Mouse (Mus musculus) kidney, postnatal 0 days (tissue): Measurements from ENCODE around the gene Nkx3-2. TPM values are rescaled to one million over a fixed set of nuclear protein-coding genes. Genes with fewer than 3 reads are reported as not detected.

Source experiments
- ATAC-seq: fragments of 200-750 bp; cut with Nextera tagmentation; replicated peaks from 2 replicates; pipeline ENCODE4 v1.8.0; 2017; ENCODE audit warnings: low read depth, moderate number of reproducible peaks, moderate TSS enrichment, moderate library complexity; ENCODE audit not compliant: low FRiP score
- DNase-seq: peaks from one replicate; pipeline ENCODE4 v3.0.0-alpha.2; 2016; ENCODE audit warnings: low spot score
- H3K27ac ChIP-seq: fragments of 300-500 bp; sonication (generic); 2 replicates; pipeline ENCODE4 v1.5.1; 2014; ENCODE audit warnings: mild to moderate bottlenecking
- H3K27me3 ChIP-seq: fragments of 300-500 bp; sonication (generic); 2 replicates; pipeline ENCODE4 v1.6.1; 2014; ENCODE audit warnings: low read length, mixed read lengths; ENCODE audit not compliant: insufficient read depth
- H3K36me3 ChIP-seq: fragments of 300-500 bp; sonication (generic); 2 replicates; pipeline ENCODE4 v1.6.1; 2014; ENCODE audit warnings: low read length, mixed read lengths; ENCODE audit not compliant: insufficient read depth
- H3K4me1 ChIP-seq: fragments of 300-500 bp; sonication (generic); replicated peaks from 2 replicates; pipeline ENCODE4 v1.6.1; 2014; ENCODE audit warnings: antibody characterized with exemption, low read length, mixed read lengths; ENCODE audit not compliant: insufficient read depth
- H3K4me2 ChIP-seq: fragments of 300-500 bp; sonication (generic); 2 replicates; pipeline ENCODE4 v1.6.1; 2014; ENCODE audit warnings: mild to moderate bottlenecking, low read length, moderate library complexity, mixed read lengths
- H3K4me3 ChIP-seq: fragments of 300-500 bp; sonication (generic); replicated peaks from 2 replicates; pipeline ENCODE4 v1.5.1; 2014; ENCODE audit warnings: low read depth, low read length
- H3K9ac ChIP-seq: fragments of 300-500 bp; sonication (generic); 2 replicates; pipeline ENCODE4 v1.6.1; 2014; ENCODE audit warnings: low read depth, low read length
- H3K9me3 ChIP-seq: fragments of 300-500 bp; sonication (generic); replicated peaks from 2 replicates; pipeline ENCODE4 v1.6.1; 2016; ENCODE audit warnings: low read length, inconsistent platforms, mixed read lengths
- CTCF ChIP-seq: IDR thresholded peaks from 2 replicates; pipeline ENCODE4 v1.5.1; 2016; ENCODE audit warnings: antibody characterized with exemption, low read depth, mild to moderate bottlenecking, moderate library complexity
- WGBS: fragments of 180-500 bp; shearing (Covaris S2); extraction: QIAGEN DNeasy Blood & Tissue Kit; methylation state at CpG from one replicate; pipeline ENCODE4 v1.1.7; 2014; 5-methylcytosine and 5-hydroxymethylcytosine counted together
- polyA plus RNA-seq: library from polyadenylated mRNA; unstranded; fragments of >200 nt; fragmentation: Nextera tagmentation; extraction: Ambion mirVana; gene quantifications from 2 replicates; pipeline ENCODE4 v1.2.1, GENCODE M21; 2015

Nkx3-2 gene
- polyA plus RNA-seq, 1 experiment from 2014 or later = not detected

GRCm38 (mm10) chr5:41760071-41760470 is 4.2 kb downstream of the Nkx3-2 start:
- DNase-seq = no peak
- peaks cover 89% of the 10 kb centered on the region for H3K27me3 ChIP-seq
- no peaks in the 10 kb centered on the region for H3K36me3 ChIP-seq
- no peak for ATAC-seq
- H3K4me1 ChIP-seq = peaks cover 9% of the 10 kb centered on the region; the same call in 1 of the 2 replicates
- TF ChIP-seq CTCF = no peak
- no peak overlapping the region for H3K9ac ChIP-seq
- no peak overlapping the region for H3K4me3 ChIP-seq
- H3K9me3 ChIP-seq = no peaks in the 10 kb centered on the region; the same call in 1 of the 2 replicates
- WGBS = 4% methylated on average over 8 of the region's 8 CpGs
- no peak overlapping the region for H3K4me2 ChIP-seq
- no peak overlapping the region for H3K27ac ChIP-seq

GRCm38 (mm10) chr5:41758671-41759639 is 5.3 kb downstream of the Nkx3-2 start:
- Histone ChIP-seq H3K4me2 (no peak overlapping the region), H3K36me3 (no peaks in the 10 kb centered on the region), H3K4me1 (peaks cover 10% of the 10 kb centered on the region; the same call in 1 of the 2 replicates), H3K27me3 (peaks cover 95% of the 10 kb centered on the region), H3K9me3 (no peaks in the 10 kb centered on the region; the same call in 1 of the 2 replicates), H3K27ac (no peak overlapping the region), H3K9ac (no peak overlapping the region), H3K4me3 (no peak overlapping the region)
- ATAC-seq (no peak), DNase-seq (no peak)
- no peak for TF ChIP-seq CTCF
- 7% methylated on average over 19 of the region's 19 CpGs for WGBS

GRCm38 (mm10) chr5:41757338-41757737 is 7.0 kb downstream of the Nkx3-2 start:
- WGBS = 3% methylated on average over 5 of the region's 5 CpGs

GRCm38 (mm10) chr5:41756396-41756795 is 7.9 kb downstream of the Nkx3-2 start:
- no peaks in the 10 kb centered on the region; the same call in 1 of the 2 replicates for H3K9me3 ChIP-seq
- WGBS = 6% methylated on average over 4 of the region's 4 CpGs
- peaks cover 2% of the 10 kb centered on the region; the same call in 1 of the 2 replicates for H3K4me1 ChIP-seq
- H3K4me3 ChIP-seq = no peak overlapping the region
- no peak overlapping the region for H3K27ac ChIP-seq
- H3K36me3 ChIP-seq = no peaks in the 10 kb centered on the region
- ATAC-seq (no peak), DNase-seq (no peak)
- no peak for TF ChIP-seq CTCF
- peaks cover 93% of the 10 kb centered on the region for H3K27me3 ChIP-seq
- H3K4me2 ChIP-seq = no peak overlapping the region
- no peak overlapping the region for H3K9ac ChIP-seq

More at GRCm38 (mm10) chr5:41757338-41757737, 7.0 kb downstream of the Nkx3-2 start:
- H3K9ac ChIP-seq = no peak overlapping the region
- DNase-seq (no peak), ATAC-seq (no peak)
- no peak overlapping the region for H3K4me3 ChIP-seq
- H3K9me3 ChIP-seq = no peaks in the 10 kb centered on the region; the same call in 1 of the 2 replicates
- no peaks in the 10 kb centered on the region for H3K36me3 ChIP-seq
- peaks cover 2% of the 10 kb centered on the region; the same call in 1 of the 2 replicates for H3K4me1 ChIP-seq
- no peak for TF ChIP-seq CTCF
- H3K27ac ChIP-seq = no peak overlapping the region
- no peak overlapping the region for H3K4me2 ChIP-seq
- peaks cover 94% of the 10 kb centered on the region for H3K27me3 ChIP-seq

GRCm38 (mm10) chr5:41755373-41755960 is 8.8 kb downstream of the Nkx3-2 start:
- TF ChIP-seq CTCF = no peak
- DNase-seq = no peak
- no peak overlapping the region for H3K4me2 ChIP-seq
- no peak for ATAC-seq
- WGBS = 1% methylated on average over 23 of the region's 23 CpGs
- no peaks in the 10 kb centered on the region for H3K36me3 ChIP-seq
- peaks cover 93% of the 10 kb centered on the region for H3K27me3 ChIP-seq
- no peak overlapping the region for H3K4me3 ChIP-seq
- no peak overlapping the region for H3K9ac ChIP-seq
- H3K4me1 ChIP-seq = 0 out of 2 replicates have a peak, but pooled peaks cover 2% of the 10 kb centered on the region
- no peak overlapping the region for H3K27ac ChIP-seq
- H3K9me3 ChIP-seq = no peaks in the 10 kb centered on the region; the same call in 1 of the 2 replicates

- ATAC-seq = no peak
- Histone ChIP-seq H3K36me3 (no peaks in the 10 kb centered on the region), H3K4me1 (0 out of 2 replicates have a peak, but pooled peaks cover 2% of the 10 kb centered on the region), H3K9ac (no peak overlapping the region), H3K4me3 (peak overlapping the region; percentile 13; the same call in 1 of the 2 replicates), H3K4me2 (peak overlapping the region; percentile 32; the same call in 1 of the 2 replicates), H3K27me3 (peaks cover 93% of the 10 kb centered on the region), H3K27ac (no peak overlapping the region), H3K9me3 (no peaks in the 10 kb centered on the region; the same call in 1 of the 2 replicates)
- DNase-seq = no peak
- TF ChIP-seq CTCF = no peak
- WGBS = 1% methylated on average over 16 of the region's 16 CpGs
Measured at GRCm38 (mm10) chr5:41754836-41755235, 9.5 kb downstream of the Nkx3-2 start.
